ENCODE assay signal across 26 mouse cellular contexts in the genomic region with DNA sequence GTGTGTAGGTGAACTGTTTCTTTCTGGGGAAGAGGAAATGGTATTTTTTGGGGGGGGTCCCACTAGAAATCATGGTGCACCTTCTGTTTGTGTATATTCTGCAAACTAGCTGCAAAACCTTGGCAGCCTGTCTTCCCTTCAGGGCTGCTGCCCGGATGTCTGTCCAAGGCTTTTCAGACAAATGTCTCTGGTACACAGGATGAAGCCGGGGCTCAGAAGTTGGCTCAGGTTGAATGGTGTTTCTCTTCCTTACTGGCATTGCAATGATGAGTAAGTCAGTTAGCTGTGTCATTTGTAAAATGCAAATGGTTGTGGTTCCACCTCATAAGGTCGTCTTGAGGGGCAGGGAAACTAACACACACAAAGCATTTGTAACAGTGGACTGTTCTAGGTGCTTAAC. TPM values are rescaled to one million over a fixed set of nuclear protein-coding genes. Genes with fewer than 3 reads are reported as not detected.
"Had no signal": no experiment of that assay in that cellular context is flagged by ENCODE, and none has a peak within 500 bp of the region (broad histone marks: within the 10 kb centered on the region; RNA-seq: fewer than 3 reads in every experiment).

No protein-coding gene starts in this region.

- H3K4me1 ChIP-seq: heart, embryonic 10.5 days; heart, embryonic 12.5 days; hindbrain, embryonic 13.5 days; hindbrain, embryonic 15.5 days; kidney, embryonic 15.5 days; limb, embryonic 15.5 days; liver, embryonic 12.5 days had no signal

- H3K9ac ChIP-seq: heart, embryonic 12.5 days; hindbrain, embryonic 13.5 days; hindbrain, embryonic 15.5 days; kidney, embryonic 15.5 days; limb, embryonic 13.5 days; limb, embryonic 15.5 days; liver, embryonic 12.5 days; liver, embryonic 14.5 days had no signal

- H3K27ac ChIP-seq: heart, embryonic 10.5 days; hindbrain, embryonic 13.5 days; hindbrain, embryonic 15.5 days; hindbrain, postnatal 0 days; kidney, embryonic 15.5 days; kidney, postnatal 0 days; limb, embryonic 13.5 days; limb, embryonic 15.5 days; liver, embryonic 12.5 days; liver, embryonic 14.5 days had no signal

- DNase-seq: gastrocnemius, postnatal 14 days; heart, adult 18-20 months; heart, postnatal 10 days; heart, postnatal 36 days; kidney, adult 11 months; kidney, adult 2 months; kidney, adult 9 months; kidney, postnatal 14 days; kidney, postnatal 36 days; layer of hippocampus, adult 9-11 months; layer of hippocampus, postnatal 36 days; left cerebral cortex, postnatal 4 days had no signal

- H3K4me3 ChIP-seq: heart, embryonic 10.5 days; heart, embryonic 12.5 days; hindbrain, embryonic 13.5 days; hindbrain, embryonic 15.5 days; kidney, embryonic 15.5 days; limb, embryonic 13.5 days; limb, embryonic 15.5 days; liver, embryonic 12.5 days had no signal

- H3K27me3 ChIP-seq: heart, embryonic 12.5 days; hindbrain, embryonic 13.5 days; hindbrain, embryonic 15.5 days; kidney, embryonic 15.5 days; limb, embryonic 13.5 days; limb, embryonic 15.5 days; liver, embryonic 12.5 days had no signal

- H3K4me2 ChIP-seq: heart, embryonic 12.5 days; hindbrain, embryonic 13.5 days; hindbrain, embryonic 15.5 days; kidney, embryonic 15.5 days; limb, embryonic 13.5 days; limb, embryonic 15.5 days; liver, embryonic 12.5 days had no signal

- H3K36me3 ChIP-seq: heart, embryonic 10.5 days; heart, embryonic 12.5 days; hindbrain, embryonic 13.5 days; hindbrain, embryonic 15.5 days; kidney, embryonic 15.5 days; limb, embryonic 13.5 days; limb, embryonic 15.5 days; liver, embryonic 12.5 days had no signal

- H3K9me3 ChIP-seq: heart, embryonic 10.5 days; heart, embryonic 12.5 days; hindbrain, embryonic 13.5 days; hindbrain, embryonic 15.5 days; kidney, embryonic 15.5 days; limb, embryonic 13.5 days; limb, embryonic 15.5 days; liver, embryonic 12.5 days had no signal

RNA-seq across cellular contexts. Expression of a gene that starts 8.4 kb away (rescaled TPM):
- total RNA-seq: granulocyte monocyte progenitor cell, adult 5-6 weeks; heart, adult 18-20 months; heart, adult 8-10 months; heart, postnatal 10 days; heart, postnatal 36 days; liver, adult 2 months had no signal
- polyA plus RNA-seq: liver, adult 2 months had no signal
